Mouse (Mus musculus) hindbrain, embryonic 14.5 days (tissue): ENCODE results near the gene Herc1. TPM values are rescaled to one million over a fixed set of nuclear protein-coding genes. Genes with fewer than 3 reads are reported as not detected.

Source experiments
- ATAC-seq: fragments of 200-750 bp; cut with Nextera tagmentation; 2 replicates; pipeline ENCODE4 v1.8.0; 2017; ENCODE audit warnings: moderate number of reproducible peaks, mild to moderate bottlenecking, moderate TSS enrichment, moderate library complexity; ENCODE audit not compliant: low FRiP score
- DNase-seq: peaks from one replicate; pipeline ENCODE4 v3.0.0-alpha.2; 2015; ENCODE audit warnings: low spot score
- H3K27ac ChIP-seq: fragments of 300-500 bp; sonication (generic); 2 replicates; pipeline ENCODE4 v1.5.1; 2014; ENCODE audit warnings: mild to moderate bottlenecking, moderate library complexity
- H3K27me3 ChIP-seq: fragments of 300-500 bp; sonication (generic); 2 replicates; pipeline ENCODE4 v1.6.1; 2014; ENCODE audit warnings: mild to moderate bottlenecking, low read length, mixed read lengths; ENCODE audit not compliant: control insufficient read depth, insufficient read depth
- H3K36me3 ChIP-seq: fragments of 300-500 bp; sonication (generic); replicated peaks from 2 replicates; pipeline ENCODE4 v1.6.1; 2014; ENCODE audit not compliant: control insufficient read depth, insufficient read depth
- H3K4me1 ChIP-seq: fragments of 300-500 bp; sonication (generic); replicated peaks from 2 replicates; pipeline ENCODE4 v1.6.1; 2014; ENCODE audit warnings: antibody characterized with exemption, low read length, mixed read lengths; ENCODE audit not compliant: control insufficient read depth, insufficient read depth
- H3K4me2 ChIP-seq: fragments of 300-500 bp; sonication (generic); replicated peaks from 2 replicates; pipeline ENCODE4 v1.6.1; 2014; ENCODE audit warnings: mild to moderate bottlenecking, moderate library complexity
- H3K4me3 ChIP-seq: fragments of 300-500 bp; sonication (generic); replicated peaks from 2 replicates; pipeline ENCODE4 v1.5.1; 2014; ENCODE audit warnings: mild to moderate bottlenecking, low read length
- H3K9ac ChIP-seq: fragments of 300-500 bp; sonication (generic); 2 replicates; pipeline ENCODE4 v1.6.1; 2014
- H3K9me3 ChIP-seq: fragments of 300-500 bp; sonication (generic); 2 replicates; pipeline ENCODE4 v1.6.1; 2016; ENCODE audit warnings: low read length; ENCODE audit not compliant: control insufficient read depth
- WGBS: fragments of 180-500 bp; shearing (Covaris S2); extraction: QIAGEN DNeasy Blood & Tissue Kit; methylation state at CpG from one replicate; pipeline ENCODE4 v1.1.7; 2014; 5-methylcytosine and 5-hydroxymethylcytosine counted together
- polyA plus RNA-seq: library from polyadenylated mRNA; unstranded; fragments of >200 nt; fragmentation: Nextera tagmentation; extraction: Ambion mirVana; gene quantifications from 2 replicates; pipeline ENCODE4 v1.2.1, GENCODE M21; 2014

The Herc1 gene
- polyA plus RNA-seq, 1 experiment from 2014 or later: 54.7 TPM

DNA sequence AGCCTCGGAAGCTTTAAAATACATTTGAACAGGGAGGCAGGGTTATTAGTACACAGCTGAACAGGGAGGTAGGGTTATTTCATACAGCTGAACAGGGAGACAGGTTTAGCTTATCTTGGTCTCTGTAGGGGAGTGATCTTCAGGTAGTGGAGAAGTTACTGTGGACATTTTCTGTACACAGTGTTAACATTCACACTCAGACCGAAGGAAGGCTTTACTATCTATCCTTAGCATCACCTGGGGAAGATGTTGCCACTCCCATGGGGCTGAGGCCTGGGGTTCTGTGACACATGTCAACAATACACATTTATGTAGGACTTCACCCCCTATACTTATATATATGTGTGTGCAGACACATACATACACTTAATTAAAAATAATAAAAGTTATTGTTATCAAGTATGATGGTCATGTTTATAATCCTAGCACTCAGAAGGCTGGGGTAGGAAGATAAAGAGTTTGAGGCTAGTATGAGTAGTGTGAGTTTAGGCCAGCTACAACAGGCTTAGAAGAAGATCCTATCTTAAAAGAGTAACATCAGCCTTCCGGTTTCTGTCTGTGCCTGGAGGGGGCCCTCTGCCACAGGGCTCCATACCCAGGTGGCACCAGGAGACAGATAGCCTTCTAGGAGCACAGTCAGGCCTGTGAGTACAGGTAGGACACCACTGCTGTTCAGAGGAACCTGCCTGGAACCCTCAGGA is 9.7 kb upstream of the Herc1 start:
- no peaks in the 10 kb centered on the region for H3K9me3 ChIP-seq
- H3K9ac ChIP-seq: no peak overlapping the region
- DNase-seq: no peak
- WGBS: 88% methylated on average over 3 of the region's 3 CpGs
- H3K27me3 ChIP-seq: no peaks in the 10 kb centered on the region
- no peak overlapping the region for H3K27ac ChIP-seq
- ATAC-seq: no peak
- no peak overlapping the region for H3K4me2 ChIP-seq
- H3K4me3 ChIP-seq: no peak overlapping the region
- H3K36me3 ChIP-seq: no peaks in the 10 kb centered on the region
- H3K4me1 ChIP-seq: no peaks in the 10 kb centered on the region

- DNase-seq (no peak), ATAC-seq (no peak)
- 92% methylated on average over 7 of the region's 7 CpGs for WGBS
- Histone ChIP-seq H3K4me2 (no peak overlapping the region), H3K27me3 (no peaks in the 10 kb centered on the region), H3K27ac (no peak overlapping the region), H3K4me3 (no peak overlapping the region), H3K9me3 (no peaks in the 10 kb centered on the region), H3K4me1 (peaks cover 11% of the 10 kb centered on the region), H3K36me3 (no peaks in the 10 kb centered on the region), H3K9ac (no peak overlapping the region)
These were observed 2.7 kb upstream of the Herc1 start for GRCm38 (mm10) chr9:66347405-66348035.

DNA sequence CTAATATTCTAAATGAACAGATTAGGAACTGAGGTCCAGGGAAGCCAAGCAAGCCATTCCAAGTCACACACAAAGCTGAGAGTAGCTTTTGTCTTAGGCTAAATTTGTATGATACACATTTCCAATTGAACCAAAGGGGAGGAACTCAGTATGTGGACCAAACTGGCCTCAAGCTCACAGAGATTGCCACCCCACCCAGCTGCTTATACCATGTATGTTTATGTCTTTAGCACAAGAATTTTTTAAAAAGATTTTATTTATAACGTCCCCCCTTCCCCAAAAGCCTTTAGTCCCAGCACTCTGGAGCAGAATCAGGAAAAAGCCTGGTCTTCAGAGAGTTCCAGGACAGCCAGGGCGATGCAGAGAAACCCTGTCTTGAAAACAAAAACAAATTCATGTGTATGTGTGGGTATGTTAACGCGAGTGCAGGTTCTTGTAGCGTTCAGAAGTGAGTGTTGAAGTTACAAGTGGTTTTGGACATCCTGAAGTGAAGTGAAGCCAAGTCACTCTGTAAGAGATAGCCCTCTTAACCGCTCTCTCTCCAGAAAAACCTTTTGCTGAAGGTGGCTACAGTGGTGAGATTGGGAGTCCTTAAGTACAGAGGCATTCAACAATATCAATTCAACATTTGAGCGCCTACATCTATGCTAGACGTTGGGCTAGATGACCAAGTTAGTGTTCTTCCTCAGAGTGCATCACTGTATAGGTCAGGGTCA is 948 bp upstream of the Herc1 start:
- ATAC-seq (no peak), DNase-seq (no peak)
- H3K27ac ChIP-seq: peak overlapping the region; percentile 97

DNA sequence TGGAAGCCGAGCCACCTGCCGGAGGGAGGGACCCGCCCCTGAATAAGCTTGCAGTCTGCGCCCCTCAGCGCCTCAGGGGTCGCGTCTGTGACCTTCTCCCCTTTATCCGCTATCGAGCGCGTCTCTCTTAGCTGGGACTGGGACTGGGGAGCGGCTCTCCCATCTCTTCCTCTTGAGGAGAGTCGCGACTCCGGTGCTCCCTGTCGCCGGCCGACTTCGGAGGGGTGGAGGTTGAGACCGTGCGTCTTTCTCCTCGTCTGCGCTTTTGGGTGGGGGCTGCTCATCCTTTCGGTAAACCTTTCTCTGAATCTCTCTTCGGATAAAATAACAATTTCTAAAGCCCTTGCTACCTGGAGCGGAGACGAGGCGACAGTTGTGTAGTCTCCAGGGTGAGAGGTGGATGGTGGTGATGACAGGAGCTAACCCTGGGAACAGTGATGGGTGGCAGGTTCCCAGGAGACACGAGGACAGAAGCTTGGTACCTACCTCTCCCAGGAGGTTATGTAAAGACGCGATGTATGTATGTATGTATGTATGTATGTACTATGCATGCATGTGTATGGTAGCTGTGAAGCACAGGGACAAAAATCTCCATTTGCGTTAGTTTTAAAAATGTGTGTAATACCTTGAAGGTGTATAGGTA is 659 bp downstream of the Herc1 start:
- Histone ChIP-seq H3K27me3 (no peaks in the 10 kb centered on the region), H3K9me3 (no peaks in the 10 kb centered on the region), H3K4me1 (peaks cover 18% of the 10 kb centered on the region), H3K27ac (peak overlapping the region; percentile 97), H3K4me3 (peak overlapping the region; percentile 96), H3K36me3 (no peaks in the 10 kb centered on the region), H3K4me2 (peak overlapping the region; percentile 80), H3K9ac (peak overlapping the region; percentile 98)
- ATAC-seq: peak; percentile 69
- under 1% methylated on average over 32 of the region's 32 CpGs for WGBS
- no peak for DNase-seq

More for the DNA sequence above, 948 bp upstream of the Herc1 start:
- no peaks in the 10 kb centered on the region for H3K36me3 ChIP-seq
- peak overlapping the region; percentile 60 for H3K4me2 ChIP-seq
- H3K9me3 ChIP-seq: no peaks in the 10 kb centered on the region
- peak overlapping the region; percentile 96 for H3K4me3 ChIP-seq
- H3K4me1 ChIP-seq: peaks cover 18% of the 10 kb centered on the region
- H3K9ac ChIP-seq: peak overlapping the region; percentile 98
- no peaks in the 10 kb centered on the region for H3K27me3 ChIP-seq
- WGBS: 36% methylated on average over 8 of the region's 8 CpGs

DNA sequence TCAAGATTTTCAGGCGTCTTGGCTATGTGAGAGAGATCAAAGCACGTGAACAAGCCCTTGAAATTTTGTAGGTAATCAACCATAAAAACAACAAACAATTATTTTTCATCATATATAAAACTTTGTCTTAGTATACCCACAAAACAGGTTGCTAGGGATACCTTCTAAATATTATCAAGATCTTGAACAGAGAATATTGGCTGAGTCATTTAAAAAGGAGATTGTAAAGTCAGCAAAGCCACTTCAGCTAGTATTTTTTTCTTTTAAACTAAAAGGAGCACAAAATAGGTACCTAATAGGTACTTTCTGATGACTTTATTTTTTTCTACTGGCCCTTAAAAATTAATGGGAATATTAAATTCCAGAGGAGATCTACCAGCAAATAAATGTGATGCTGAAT is 2.5 kb downstream of the Herc1 start:
- peak overlapping the region; percentile 80 for H3K4me2 ChIP-seq
- H3K36me3 ChIP-seq: no peaks in the 10 kb centered on the region
- no peaks in the 10 kb centered on the region for H3K9me3 ChIP-seq
- H3K27ac ChIP-seq: no peak overlapping the region
- 88% methylated on average over 2 of the region's 2 CpGs for WGBS
- H3K27me3 ChIP-seq: no peaks in the 10 kb centered on the region
- H3K4me1 ChIP-seq: peaks cover 18% of the 10 kb centered on the region
- peak overlapping the region; percentile 96 for H3K4me3 ChIP-seq
- DNase-seq: no peak
- ATAC-seq: no peak
- no peak overlapping the region for H3K9ac ChIP-seq

DNA sequence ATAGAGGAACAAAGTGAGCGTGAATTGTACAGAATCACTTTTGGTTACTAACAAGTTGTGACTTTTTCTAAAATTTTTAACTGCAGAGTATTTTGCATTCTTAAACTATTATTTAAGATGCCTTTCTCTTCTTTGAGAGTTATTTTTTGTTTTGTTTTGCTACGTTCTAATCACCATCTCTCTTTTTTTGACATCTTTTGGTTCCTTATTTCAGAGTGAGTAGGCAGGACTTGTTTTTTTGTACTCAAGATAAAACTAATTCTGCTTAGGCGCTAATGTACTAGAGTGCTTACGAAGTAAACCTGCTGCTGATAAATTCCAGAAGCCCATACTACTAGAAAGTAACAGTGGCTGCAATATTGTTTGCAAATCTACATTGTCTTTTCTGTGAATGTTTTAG is 8.9 kb downstream of the Herc1 start:
- Histone ChIP-seq H3K4me3 (no peak overlapping the region), H3K4me1 (no peaks in the 10 kb centered on the region), H3K9ac (no peak overlapping the region), H3K4me2 (no peak overlapping the region), H3K27me3 (no peaks in the 10 kb centered on the region), H3K36me3 (no peaks in the 10 kb centered on the region), H3K27ac (no peak overlapping the region), H3K9me3 (no peaks in the 10 kb centered on the region)
- 90% methylated on average over 4 of the region's 4 CpGs for WGBS
- DNase-seq (no peak), ATAC-seq (no peak)

DNA sequence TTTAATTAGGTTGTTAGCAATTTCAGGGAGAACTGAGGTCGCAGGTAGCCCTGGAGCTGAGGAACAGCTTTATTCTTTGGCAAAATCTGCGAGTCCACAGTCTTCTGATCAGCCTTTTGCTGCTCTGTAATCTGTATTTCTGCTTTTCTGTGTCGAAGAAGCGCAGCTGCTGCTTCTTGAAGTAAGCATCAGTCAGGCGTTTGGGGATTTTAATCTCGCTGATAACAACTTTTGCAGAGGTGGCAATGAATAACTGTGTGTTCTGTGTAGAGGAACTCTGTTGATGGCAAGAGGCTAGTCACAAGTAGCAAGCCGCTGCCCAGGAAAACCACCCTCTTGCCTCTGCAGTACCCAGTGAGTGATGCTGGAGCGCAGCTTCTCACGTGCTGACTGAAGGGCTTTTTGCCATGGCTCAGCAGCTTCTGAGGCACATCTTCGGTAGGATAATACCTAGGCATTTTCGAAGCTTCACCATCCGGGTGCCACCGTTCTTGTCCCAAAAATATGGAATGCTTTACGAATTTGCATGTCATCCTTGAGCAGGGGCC is 10.0 kb downstream of the Herc1 start:
- Histone ChIP-seq H3K4me1 (no peaks in the 10 kb centered on the region), H3K9me3 (no peaks in the 10 kb centered on the region), H3K4me3 (no peak overlapping the region), H3K27ac (no peak overlapping the region), H3K36me3 (no peaks in the 10 kb centered on the region), H3K9ac (no peak overlapping the region), H3K27me3 (no peaks in the 10 kb centered on the region), H3K4me2 (no peak overlapping the region)
- DNase-seq (no peak), ATAC-seq (no peak)
- 81% methylated on average over 14 of the region's 14 CpGs for WGBS

- Histone ChIP-seq H3K9me3 (no peaks in the 10 kb centered on the region), H3K27me3 (no peaks in the 10 kb centered on the region), H3K4me1 (no peaks in the 10 kb centered on the region), H3K4me2 (no peak overlapping the region), H3K27ac (no peak overlapping the region), H3K36me3 (peaks cover 19% of the 10 kb centered on the region), H3K4me3 (no peak overlapping the region), H3K9ac (no peak overlapping the region)
- WGBS: 84% methylated on average over 4 of the region's 4 CpGs
- no peak for ATAC-seq
- DNase-seq: no peak
These were observed 18.7 kb downstream of the Herc1 start for GRCm38 (mm10) chr9:66368890-66369433.

GRCm38 (mm10) chr9:66370334-66370733 is 20.1 kb downstream of the Herc1 start:
- ATAC-seq (no peak), DNase-seq (no peak)
- no peak overlapping the region for H3K27ac ChIP-seq
- no peaks in the 10 kb centered on the region for H3K9me3 ChIP-seq
- WGBS: 77% methylated on average over 3 of the region's 3 CpGs
- no peak overlapping the region for H3K9ac ChIP-seq
- no peak overlapping the region for H3K4me2 ChIP-seq
- no peak overlapping the region for H3K4me3 ChIP-seq
- H3K27me3 ChIP-seq: no peaks in the 10 kb centered on the region
- H3K36me3 ChIP-seq: peaks cover 19% of the 10 kb centered on the region
- no peaks in the 10 kb centered on the region for H3K4me1 ChIP-seq
